Mouse (Mus musculus) C2C12 (cell line): ENCODE measurements around the gene Cnn1.

Experiments
- CEBPB ChIP-seq: IDR thresholded peaks from one replicate; pipeline ENCODE4 v1.6.1; 2011; ENCODE audit warnings: low read depth, mild to moderate bottlenecking, control low read depth, moderate library complexity
- CTCF ChIP-seq: IDR thresholded peaks from one replicate; pipeline ENCODE4 v1.5.1; 2011; ENCODE audit not compliant: control insufficient read depth, insufficient read depth, insufficient read length
- MAX ChIP-seq: IDR thresholded peaks from one replicate; pipeline ENCODE4 v1.6.1; 2011; ENCODE audit warnings: mild to moderate bottlenecking, control low read depth
- MYOD1 ChIP-seq: IDR thresholded peaks from one replicate; pipeline ENCODE4 v1.6.1; 2011; ENCODE audit warnings: low read depth; ENCODE audit not compliant: control insufficient read depth, insufficient read length
- MYOG ChIP-seq: IDR thresholded peaks from one replicate; pipeline ENCODE4 v1.6.1; 2011; ENCODE audit not compliant: control insufficient read depth, insufficient read length; ENCODE audit errors: extremely low read depth
- USF1 ChIP-seq: IDR thresholded peaks from one replicate; pipeline ENCODE4 v1.6.1; 2011; ENCODE audit warnings: low read depth, mild to moderate bottlenecking, control low read depth, moderate library complexity

GRCm38 (mm10) chr9:22055713-22056112 lies 43.3 kb upstream of the Cnn1 start:
- no peak for TF ChIP-seq CTCF
- no peak for TF ChIP-seq USF1
- TF ChIP-seq MYOD1: no peak
- TF ChIP-seq MAX: no peak
- TF ChIP-seq MYOG: no peak
- TF ChIP-seq CEBPB: no peak
